8 mouse cellular contexts compared by ENCODE assay signal in the genomic region with DNA sequence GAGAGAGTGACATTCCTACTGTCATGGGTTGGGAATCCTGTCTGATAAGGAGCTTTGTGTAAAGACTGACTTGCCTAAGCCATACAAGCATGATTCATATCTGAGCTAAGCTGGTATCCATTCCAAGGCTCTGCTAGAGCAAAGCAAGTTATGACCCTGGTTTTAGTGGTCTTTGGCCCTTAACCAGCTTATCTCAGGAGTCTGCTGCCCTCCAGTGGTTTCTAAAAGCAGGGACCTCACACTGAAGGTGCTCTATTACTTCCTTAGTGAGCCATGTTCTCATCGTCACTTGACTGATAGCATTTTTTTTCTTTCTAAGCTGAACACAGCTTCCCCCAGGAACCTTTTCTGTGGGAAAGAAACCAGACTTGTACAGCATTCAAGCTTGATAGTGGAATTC. TPM values are rescaled to one million over a fixed set of nuclear protein-coding genes. Genes with fewer than 3 reads are reported as not detected.
DNase-seq lines count a peak whose midpoint lies in the region; ATAC-seq and TF ChIP-seq lines count a peak whose summit lies in the region.

No protein-coding gene starts in this region.

- H3K36me3 ChIP-seq in spleen, adult 2 months (ENCODE audit: control insufficient read depth, insufficient read depth, low read length), result peaks cover 35% of the 10 kb centered on the region
- peaks cover 34% of the 10 kb centered on the region for H3K36me3 ChIP-seq in intestine, embryonic 15.5 days
- peaks cover 15% of the 10 kb centered on the region for H3K36me3 ChIP-seq in lung, postnatal 0 days (ENCODE audit: insufficient read depth, low read length)

- no peak for TF ChIP-seq POLR2A in spleen, adult 2 months (IDR thresholded peaks at IDR 0.05; ENCODE audit: low read depth, low read length)

- intact Hi-C loops in gastrocnemius, postnatal 36 days (cut with DNase I), result loop anchor here (2.0 kb wide), 1 partner anchor 58 kb away; no protein-coding TSS in a partner anchor

- no peak overlapping the region for H3K27ac ChIP-seq in spleen, adult 2 months (ENCODE audit: insufficient read depth, low read length)
- no peak overlapping the region for H3K27ac ChIP-seq in intestine, embryonic 15.5 days
- no peak overlapping the region for H3K27ac ChIP-seq in lung, postnatal 0 days (ENCODE audit: low read length)

- H3K9ac ChIP-seq in intestine, embryonic 15.5 days, result no peak overlapping the region
- no peak overlapping the region for H3K9ac ChIP-seq in lung, postnatal 0 days (replicated peaks; ENCODE audit: low read depth)

- no peak overlapping the region for H3K4me2 ChIP-seq in intestine, embryonic 15.5 days (replicated peaks)
- H3K4me2 ChIP-seq in lung, postnatal 0 days (replicated peaks; ENCODE audit: low read depth, low read length), result no peak overlapping the region

- 14% methylated on average over 1 of the region's 1 CpGs for WGBS in spleen, adult 2 months
- 4% methylated on average over 1 of the region's 1 CpGs for WGBS in intestine, embryonic 15.5 days
- WGBS in lung, postnatal 0 days, result 0% methylated on average over 1 of the region's 1 CpGs

- no peaks in the 10 kb centered on the region for H3K9me3 ChIP-seq in intestine, embryonic 15.5 days
- no peaks in the 10 kb centered on the region for H3K9me3 ChIP-seq in lung, postnatal 0 days (ENCODE audit: low read length)

- ATAC-seq in intestine, embryonic 15.5 days, result peak; percentile 69
- ATAC-seq in lung, postnatal 0 days, result peak; percentile 76

- H3K27me3 ChIP-seq in spleen, adult 2 months (ENCODE audit: control insufficient read depth, insufficient read depth, low read length), result no peaks in the 10 kb centered on the region
- no peaks in the 10 kb centered on the region for H3K27me3 ChIP-seq in intestine, embryonic 15.5 days (replicated peaks)
- H3K27me3 ChIP-seq in lung, postnatal 0 days (replicated peaks; ENCODE audit: insufficient read depth, low read length), result no peaks in the 10 kb centered on the region

- TF ChIP-seq EP300 in lung, postnatal 0 days (IDR thresholded peaks at IDR 0.05), result no peak

- no peaks in the 10 kb centered on the region for H3K4me1 ChIP-seq in spleen, adult 2 months (ENCODE audit: control insufficient read depth, insufficient read depth, insufficient read length)
- H3K4me1 ChIP-seq in intestine, embryonic 15.5 days (replicated peaks), result no peaks in the 10 kb centered on the region
- H3K4me1 ChIP-seq in lung, postnatal 0 days (ENCODE audit: insufficient read depth, low read depth, low read length), result no peaks in the 10 kb centered on the region

- TF ChIP-seq CTCF in spleen, adult 2 months (IDR thresholded peaks at IDR 0.05; ENCODE audit: extremely low read depth, insufficient read depth, insufficient read length, insufficient replicate concordance), result no peak
- TF ChIP-seq CTCF in lung, postnatal 0 days (IDR thresholded peaks at IDR 0.05), result peak; percentile 87

- peak; percentile 52 for DNase-seq in gastrocnemius, adult 18-20 months (ENCODE audit: low spot score)
- DNase-seq in gastrocnemius, postnatal 36 days, result no peak
- peak; percentile 28 to 30 for DNase-seq in spleen, adult 2 months (ENCODE audit: low read depth in 1 of 2, low spot score in 2 of 2)
- DNase-seq in spleen, adult 12 weeks (ENCODE audit: low spot score), result no peak
- DNase-seq in c-Kit-positive CD71-positive TER-119-negative erythroid progenitor cells, embryonic 14.5 days (ENCODE audit: low read depth), result peak; percentile 40
- peak; percentile 87 for DNase-seq in lung, postnatal 0 days (ENCODE audit: low spot score)
- peak; percentile 52 for DNase-seq in thymus, postnatal 4 days

- no peak overlapping the region for H3K4me3 ChIP-seq in spleen, adult 2 months (ENCODE audit: extremely low read depth, insufficient read depth, insufficient read length)
- H3K4me3 ChIP-seq in intestine, embryonic 15.5 days (replicated peaks), result no peak overlapping the region
- no peak overlapping the region for H3K4me3 ChIP-seq in lung, postnatal 0 days (ENCODE audit: low read depth, low read length)

RNA-seq across cellular contexts. Expression of gene Slc7a6os, which starts 12.0 kb away (rescaled TPM):
- total RNA-seq in gastrocnemius, adult 18-20 months (2021), result 1 to 10 TPM; 9.5 to 9.7 TPM
- 1 to 10 TPM; 7.2 to 8.1 TPM for total RNA-seq in gastrocnemius, postnatal 36 days (2021)
- polyA plus RNA-seq in spleen, adult 2 months (2012; rRNA removed), result 18.8 and 22.2 TPM in 2 replicates
- polyA plus RNA-seq in intestine, embryonic 15.5 days (2015; fragmentation: Nextera tagmentation; extraction: Ambion mirVana), result 34.0 and 34.3 TPM in 2 replicates
- polyA plus RNA-seq in lung, postnatal 0 days (2015; fragmentation: Nextera tagmentation; extraction: Ambion mirVana), result 19.0 and 22.6 TPM in 2 replicates

RNA-seq across cellular contexts. Expression of gene Prmt7, which starts 12.0 kb away (rescaled TPM):
- total RNA-seq in gastrocnemius, adult 18-20 months (2021), result 10 to 100 TPM; 27.2 to 30.3 TPM
- 10 to 100 TPM; 25.4 to 25.5 TPM for total RNA-seq in gastrocnemius, postnatal 36 days (2021)
- 24.0 and 25.2 TPM in 2 replicates for polyA plus RNA-seq in spleen, adult 2 months (2012; rRNA removed)
- polyA plus RNA-seq in intestine, embryonic 15.5 days (2015; fragmentation: Nextera tagmentation; extraction: Ambion mirVana), result 47.3 and 49.0 TPM in 2 replicates
- polyA plus RNA-seq in lung, postnatal 0 days (2015; fragmentation: Nextera tagmentation; extraction: Ambion mirVana), result 19.4 and 19.5 TPM in 2 replicates

RNA-seq across cellular contexts. Expression of gene Slc7a6, which starts 30.1 kb away (rescaled TPM):
- total RNA-seq in gastrocnemius, adult 18-20 months (2021), result 10 to 100 TPM; 10.2 to 13.4 TPM
- total RNA-seq in gastrocnemius, postnatal 36 days (2021), result 10 to 100 TPM in 1 of 2 experiments, 1 to 10 TPM in 1; 5.9 to 10.1 TPM
- 22.4 and 22.6 TPM in 2 replicates for polyA plus RNA-seq in spleen, adult 2 months (2012; rRNA removed)
- 34.4 and 37.9 TPM in 2 replicates for polyA plus RNA-seq in intestine, embryonic 15.5 days (2015; fragmentation: Nextera tagmentation; extraction: Ambion mirVana)
- polyA plus RNA-seq in lung, postnatal 0 days (2015; fragmentation: Nextera tagmentation; extraction: Ambion mirVana), result 38.9 and 39.7 TPM in 2 replicates

RNA-seq across cellular contexts. Expression of gene Pla2g15, which starts 48.5 kb away (rescaled TPM):
- total RNA-seq in gastrocnemius, adult 18-20 months (2021), result 1 to 10 TPM; 3.4 to 5.7 TPM
- 1 to 10 TPM; 2.8 to 3.0 TPM for total RNA-seq in gastrocnemius, postnatal 36 days (2021)
- 24.6 and 35.4 TPM in 2 replicates for polyA plus RNA-seq in spleen, adult 2 months (2012; rRNA removed)
- 10.2 and 10.7 TPM in 2 replicates for polyA plus RNA-seq in intestine, embryonic 15.5 days (2015; fragmentation: Nextera tagmentation; extraction: Ambion mirVana)
- polyA plus RNA-seq in lung, postnatal 0 days (2015; fragmentation: Nextera tagmentation; extraction: Ambion mirVana), result 10.6 and 10.8 TPM in 2 replicates

Comparison
In these comparisons a context has a peak if more than half of its experiments do, and no peak if none do; other contexts are left out.
1. DNase-seq: peak in gastrocnemius, adult 18-20 months (single experiment), spleen, adult 2 months (2 of 2), c-Kit-positive CD71-positive TER-119-negative erythroid progenitor cells, embryonic 14.5 days (single experiment), lung, postnatal 0 days (single experiment) and thymus, postnatal 4 days (single experiment); none in gastrocnemius, postnatal 36 days (0 of 2) and spleen, adult 12 weeks (single experiment).